Mouse (Mus musculus) lung, adult 2 months (tissue): ENCODE data around the gene BC048562.

Source experiments
- CTCF ChIP-seq: fragments of 200-500 bp; IDR thresholded peaks from 2 replicates; pipeline ENCODE4 v1.5.1; 2011; ENCODE audit warnings: mild to moderate bottlenecking, low read length, control low read depth; ENCODE audit not compliant: insufficient read depth
- POLR2A ChIP-seq: fragments of 200-500 bp; IDR thresholded peaks from 2 replicates; pipeline ENCODE4 v1.6.1; 2011; ENCODE audit warnings: low read depth, mild to moderate bottlenecking, control low read depth, low read length, borderline replicate concordance; ENCODE audit errors: extremely low read depth

GRCm38 (mm10) chr9:108481520-108482210 lies 45.4 kb downstream of the BC048562 start:
- no peak for TF ChIP-seq CTCF
- no peak for TF ChIP-seq POLR2A
